Mouse (Mus musculus) cortical plate, adult 2 months (tissue): ENCODE data around the gene Polr2e. TPM values are rescaled to one million over a fixed set of nuclear protein-coding genes. Genes with fewer than 3 reads are reported as not detected.
A peak's percentile ranks its signal among the peaks of the same experiment; 100 is the strongest.

Experiments used
- H3K27ac ChIP-seq: fragments of 200-500 bp; 2 replicates; pipeline ENCODE4 v1.5.1; 2012; ENCODE audit warnings: low read length, control low read depth, inconsistent platforms; ENCODE audit not compliant: insufficient read depth
- H3K4me1 ChIP-seq: fragments of 200-500 bp; 2 replicates; pipeline ENCODE4 v1.6.1; 2011; ENCODE audit warnings: low read length; ENCODE audit not compliant: control insufficient read depth, insufficient read depth
- H3K4me3 ChIP-seq: fragments of 200-500 bp; 2 replicates; pipeline ENCODE4 v1.5.1; 2011; ENCODE audit warnings: mild to moderate bottlenecking, low read length, control low read depth; ENCODE audit not compliant: insufficient read depth
- CTCF ChIP-seq: fragments of 200-500 bp; IDR thresholded peaks from 2 replicates; pipeline ENCODE4 v1.5.1; 2011; ENCODE audit warnings: mild to moderate bottlenecking, control low read depth, low read length; ENCODE audit not compliant: insufficient read depth; ENCODE audit errors: extremely low read depth
- POLR2A ChIP-seq: fragments of 200-500 bp; IDR thresholded peaks from 2 replicates; pipeline ENCODE4 v1.6.1; 2011; ENCODE audit warnings: mild to moderate bottlenecking, low read length, control low read depth; ENCODE audit not compliant: insufficient read depth; ENCODE audit errors: extremely low read depth
- polyA plus RNA-seq: library from polyadenylated mRNA; depleted of rRNA; stranded (reverse); fragments of >200 nt; gene quantifications from 2 replicates; pipeline ENCODE4 v1.2.3, GENCODE M21; 2012

Gene Polr2e
- polyA plus RNA-seq, 1 experiment = 236 TPM

DNA sequence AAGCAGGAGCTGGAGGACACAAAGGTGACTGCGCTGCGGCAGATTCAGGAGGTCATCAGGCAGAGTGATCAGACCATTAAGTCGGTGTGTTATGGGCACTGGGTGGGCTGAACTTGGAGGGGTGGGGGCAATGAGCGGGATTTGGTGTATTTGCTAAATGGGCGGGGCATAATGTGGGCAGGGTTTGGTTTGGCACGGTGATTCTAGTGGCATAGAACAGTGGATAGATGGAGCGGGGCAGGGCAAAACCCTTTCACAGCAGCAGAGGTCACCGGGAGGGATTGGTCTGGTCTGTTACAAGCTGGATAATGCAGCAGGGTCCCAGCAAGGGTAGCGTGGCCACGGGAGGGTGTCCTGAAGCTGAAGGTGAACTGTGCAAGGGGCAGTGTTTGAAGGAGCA is 14.1 kb downstream of the Polr2e start:
- TF ChIP-seq CTCF (no peak), POLR2A (no peak)
- H3K27ac ChIP-seq = no peak overlapping the region
- no peak overlapping the region for H3K4me3 ChIP-seq
- no peaks in the 10 kb centered on the region for H3K4me1 ChIP-seq

DNA sequence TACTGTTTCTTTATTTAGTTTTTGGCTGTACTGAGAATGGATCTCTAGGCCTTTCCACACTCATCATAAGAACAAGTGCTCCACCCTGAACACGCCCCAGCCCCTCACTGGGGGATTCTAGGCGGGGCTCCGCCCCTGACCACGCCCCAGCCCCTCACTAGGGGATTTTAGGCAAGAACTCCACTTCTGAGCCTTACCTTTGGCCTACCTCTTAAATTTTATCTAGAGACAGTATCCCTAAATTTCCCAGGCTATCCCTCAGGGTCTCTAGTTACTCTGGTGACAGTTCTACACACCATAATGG is 14.6 kb downstream of the Polr2e start:
- Histone ChIP-seq H3K4me3 (no peak overlapping the region), H3K27ac (no peak overlapping the region)
- TF ChIP-seq POLR2A = no peak
- no peak for TF ChIP-seq CTCF

DNA sequence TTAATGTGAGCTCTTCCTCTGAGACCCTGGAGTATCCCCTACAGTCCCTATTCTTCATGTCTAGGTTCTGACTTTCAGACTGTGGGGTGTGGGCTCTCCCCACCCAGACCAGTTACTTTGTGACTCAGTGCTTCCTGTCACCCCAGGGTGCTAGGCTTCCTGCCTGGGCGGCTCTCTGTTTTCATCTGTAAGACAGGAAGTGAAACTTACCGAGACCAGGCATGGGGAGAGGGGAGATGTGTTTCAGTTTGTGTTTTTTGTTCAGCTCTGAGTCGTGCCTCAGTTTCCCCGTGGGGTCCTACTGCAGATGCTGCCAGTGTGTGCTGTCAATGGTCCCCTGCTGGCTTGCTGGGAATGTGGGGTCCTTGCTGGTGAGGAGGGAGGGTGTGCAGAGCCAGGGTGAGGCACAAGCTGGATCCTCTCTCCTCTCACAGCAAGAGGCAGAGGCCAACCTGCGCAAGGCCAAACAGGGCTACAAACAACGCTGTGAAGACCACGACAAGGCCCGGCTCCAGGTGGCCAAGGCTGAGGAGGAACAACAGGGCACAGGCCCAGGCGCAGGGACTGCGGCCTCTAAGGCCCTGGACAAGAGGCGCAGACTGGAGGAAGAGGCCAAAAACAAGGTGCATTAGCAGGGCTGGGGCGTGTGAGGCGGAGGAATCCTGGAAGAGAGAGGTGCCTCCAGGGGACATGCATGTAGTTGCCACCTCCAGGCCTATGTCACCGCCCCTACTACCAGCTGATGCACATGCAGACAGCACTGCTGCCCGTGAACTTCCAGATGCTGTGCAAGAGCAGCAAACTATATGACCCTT is 15.2 kb downstream of the Polr2e start:
- TF ChIP-seq CTCF = no peak
- no peak for TF ChIP-seq POLR2A

More for the DNA sequence above, 14.6 kb downstream of the Polr2e start:
- no peaks in the 10 kb centered on the region for H3K4me1 ChIP-seq

DNA sequence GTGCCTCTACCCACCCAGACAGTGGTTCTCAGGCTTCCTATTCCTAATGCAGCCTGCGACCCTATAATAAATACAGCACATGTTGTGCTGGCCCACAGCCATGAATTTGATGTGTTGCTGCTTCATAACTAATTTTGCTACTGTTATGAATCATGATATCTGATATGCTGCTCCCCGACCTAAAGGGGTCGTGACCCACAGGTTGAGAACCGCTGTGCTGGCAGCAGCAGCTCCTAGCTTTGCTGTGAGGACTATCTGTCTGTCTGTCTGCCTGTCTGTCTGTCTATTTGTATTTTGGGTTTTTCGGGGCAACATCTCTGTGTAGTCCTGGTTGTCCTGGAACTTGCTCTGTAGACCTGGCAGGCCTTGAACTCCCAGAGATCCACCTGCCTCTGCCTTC is 15.8 kb downstream of the Polr2e start:
- TF ChIP-seq POLR2A (no peak), CTCF (no peak)
- Histone ChIP-seq H3K27ac (no peak overlapping the region), H3K4me3 (no peak overlapping the region), H3K4me1 (no peaks in the 10 kb centered on the region)

More for the DNA sequence above, 15.2 kb downstream of the Polr2e start:
- Histone ChIP-seq H3K4me3 (no peak overlapping the region), H3K27ac (0 out of 2 replicates have a peak overlapping the region, but pooled peaks have one; percentile 25), H3K4me1 (no peaks in the 10 kb centered on the region)

DNA sequence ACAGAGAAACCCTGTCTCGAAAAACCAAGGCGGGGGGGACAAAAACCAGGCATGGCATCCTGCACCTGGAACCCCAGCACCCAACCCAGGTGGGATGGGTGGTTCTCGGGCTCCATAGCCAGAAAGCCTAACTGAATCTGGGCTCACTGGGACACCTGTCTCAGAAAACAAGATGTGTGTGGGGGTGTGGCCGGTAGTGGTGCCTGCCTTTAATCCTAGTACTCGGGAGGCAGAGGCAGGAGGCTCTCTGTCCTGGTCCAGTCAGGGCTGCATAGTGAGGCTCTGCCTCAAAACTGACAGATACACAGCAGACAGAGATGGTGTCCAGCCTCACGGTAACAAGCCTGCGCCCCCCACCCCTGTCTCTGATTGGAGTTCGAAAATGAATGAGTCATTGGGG is 16.8 kb downstream of the Polr2e start:
- TF ChIP-seq POLR2A (no peak), CTCF (no peak)
- H3K27ac ChIP-seq = no peak overlapping the region
- H3K4me3 ChIP-seq = no peak overlapping the region
- H3K4me1 ChIP-seq = no peaks in the 10 kb centered on the region

DNA sequence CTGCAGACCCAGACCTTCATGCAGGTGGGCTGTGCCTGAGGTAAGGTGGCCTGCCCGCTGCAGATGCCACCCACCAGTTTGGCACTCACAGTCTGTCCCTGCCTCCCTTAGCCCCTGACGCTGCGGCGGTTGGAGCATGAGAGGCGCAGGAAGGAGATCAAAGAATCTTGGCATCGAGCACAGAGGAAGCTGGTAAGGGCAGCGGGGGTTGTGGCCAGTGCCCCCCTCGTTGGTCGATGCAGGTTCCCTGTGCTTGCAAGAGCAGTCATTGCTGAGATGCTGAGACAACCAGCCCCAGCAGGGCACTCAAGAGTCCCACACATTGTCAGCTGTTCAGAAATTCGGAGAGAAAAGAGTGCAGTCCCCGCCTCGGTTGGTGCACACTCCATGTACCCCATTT is 17.4 kb downstream of the Polr2e start:
- no peaks in the 10 kb centered on the region for H3K4me1 ChIP-seq
- no peak for TF ChIP-seq POLR2A
- no peak for TF ChIP-seq CTCF
- no peak overlapping the region for H3K4me3 ChIP-seq
- no peak overlapping the region for H3K27ac ChIP-seq

DNA sequence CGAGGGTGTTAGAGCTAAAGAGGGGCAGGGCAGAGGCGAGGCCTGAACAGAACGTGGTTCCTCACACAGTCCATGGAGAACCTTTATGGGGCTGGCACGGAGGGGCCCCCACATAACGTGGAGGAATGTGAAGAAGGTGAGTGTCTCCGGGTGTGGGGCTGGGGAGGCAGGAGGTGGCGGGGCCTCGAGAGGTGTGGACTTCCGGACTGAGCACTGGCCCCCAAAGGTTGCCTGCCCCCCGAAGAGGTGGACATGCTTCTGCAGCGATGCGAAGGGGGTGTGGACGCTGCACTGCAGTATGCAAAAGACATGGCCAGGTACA is 18.3 kb downstream of the Polr2e start:
- no peak overlapping the region for H3K27ac ChIP-seq
- TF ChIP-seq POLR2A (no peak), CTCF (no peak)
- H3K4me3 ChIP-seq = no peak overlapping the region
- no peaks in the 10 kb centered on the region for H3K4me1 ChIP-seq

DNA sequence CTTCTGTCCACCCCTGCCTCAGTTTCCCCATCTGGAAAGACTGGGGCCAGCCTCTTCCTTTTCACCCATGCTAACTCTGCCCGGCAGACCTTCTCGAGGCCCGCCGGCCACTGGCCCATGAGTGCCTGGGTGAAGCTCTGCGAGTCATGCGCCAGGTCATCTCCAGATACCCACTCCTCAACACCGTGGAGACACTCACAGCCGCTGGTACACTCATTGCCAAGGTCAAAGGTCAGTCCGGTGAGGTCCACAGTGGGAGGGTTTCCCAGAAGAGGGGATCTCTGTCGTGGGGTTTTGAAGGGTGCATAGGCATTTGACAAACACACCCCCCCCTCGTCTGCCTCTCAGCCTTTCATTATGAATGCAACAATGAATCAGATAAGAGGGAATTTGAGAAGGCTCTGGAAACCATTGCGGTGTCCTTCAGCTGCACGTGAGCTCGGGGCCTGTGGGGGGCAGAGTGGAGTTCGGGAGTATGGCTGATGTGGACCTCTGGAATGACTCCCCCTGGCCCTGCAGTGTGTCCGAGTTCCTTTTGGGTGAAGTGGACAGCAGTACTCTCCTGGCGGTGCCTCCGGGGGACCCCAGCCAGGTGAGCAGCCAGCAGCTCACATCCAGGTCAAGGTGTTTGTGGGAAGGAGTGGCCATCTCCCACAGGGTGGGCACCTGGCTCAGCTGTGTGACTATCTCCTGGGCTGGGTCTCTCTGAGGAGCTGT is 18.8 kb downstream of the Polr2e start:
- TF ChIP-seq CTCF (no peak), POLR2A (no peak)
- Histone ChIP-seq H3K4me3 (no peak overlapping the region), H3K27ac (no peak overlapping the region), H3K4me1 (no peaks in the 10 kb centered on the region)

DNA sequence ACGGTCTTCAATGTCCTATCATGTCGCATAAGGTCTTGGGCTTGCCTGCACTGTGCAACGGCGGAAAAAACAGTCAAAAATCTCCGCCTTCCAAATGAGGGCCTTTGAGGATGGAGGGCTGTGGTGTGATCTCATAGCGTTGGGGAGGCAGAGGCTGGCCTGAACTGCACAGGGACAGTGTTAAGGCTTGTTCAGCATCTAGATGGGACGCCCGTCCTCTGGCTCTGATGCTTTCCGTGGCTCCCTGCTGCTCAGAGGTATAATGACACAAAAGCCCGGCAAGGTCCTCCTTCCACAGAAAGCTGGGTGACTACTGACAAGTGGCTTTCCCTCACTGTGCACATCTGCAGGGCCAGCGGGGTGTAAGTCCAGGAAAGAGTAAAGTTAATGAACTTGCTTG is 19.4 kb downstream of the Polr2e start:
- Histone ChIP-seq H3K4me1 (no peaks in the 10 kb centered on the region), H3K4me3 (no peak overlapping the region), H3K27ac (no peak overlapping the region)
- no peak for TF ChIP-seq CTCF
- TF ChIP-seq POLR2A = no peak

DNA sequence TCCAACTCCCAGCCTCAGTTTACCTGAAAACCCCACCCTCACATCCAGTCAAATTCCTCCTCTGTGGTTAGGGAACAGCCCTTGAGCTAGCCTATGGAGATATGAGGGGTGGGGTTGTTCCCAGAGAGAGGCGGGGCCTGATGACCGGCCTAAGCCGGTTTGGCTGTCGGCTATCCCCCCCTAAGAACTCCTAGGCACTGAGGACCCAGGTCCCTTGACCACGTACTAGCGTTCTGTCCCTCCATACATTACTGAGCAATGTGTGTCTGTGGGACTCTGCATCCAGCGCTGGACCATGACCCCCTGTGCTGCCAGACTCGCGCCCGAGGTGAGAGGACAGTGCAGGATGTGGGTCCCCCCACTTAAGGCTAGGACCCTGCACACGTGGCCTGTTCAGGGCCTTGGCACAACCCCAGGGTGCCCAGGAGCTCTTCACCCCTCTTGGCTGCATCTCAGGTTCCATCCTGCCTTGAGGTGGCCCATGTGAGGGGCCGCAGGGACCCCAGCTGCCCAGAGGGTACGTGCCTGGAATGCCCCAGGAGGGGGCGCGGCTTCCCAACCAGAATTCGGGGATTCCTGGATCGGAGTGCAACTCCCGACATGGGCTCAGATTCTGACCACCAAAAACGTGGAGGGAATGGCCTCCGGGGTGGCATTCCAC is 20.0 kb downstream of the Polr2e start:
- Histone ChIP-seq H3K4me1 (no peaks in the 10 kb centered on the region), H3K4me3 (no peak overlapping the region), H3K27ac (no peak overlapping the region)
- TF ChIP-seq POLR2A (no peak), CTCF (no peak)
